ENCODE assay signal across 9 mouse cellular contexts in genomic region chr6:117916205-117916736, GRCm38 (mm10). TPM values are rescaled to one million over a fixed set of nuclear protein-coding genes. Genes with fewer than 3 reads are reported as not detected.
A peak's percentile ranks its signal among the peaks of the same experiment; 100 is the strongest.
DNase-seq lines count a peak whose midpoint lies in the region; ATAC-seq and TF ChIP-seq lines count a peak whose summit lies in the region.
"Had no signal": no experiment of that assay in that cellular context is flagged by ENCODE, and none has a peak within 500 bp of the region (broad histone marks: within the 10 kb centered on the region; RNA-seq: fewer than 3 reads in every experiment).

No protein-coding gene starts in this region.

- H3K27me3 ChIP-seq in embryonic facial prominence, embryonic 12.5 days, result no peaks in the 10 kb centered on the region
- H3K27me3 ChIP-seq in intestine, postnatal 0 days (replicated peaks; ENCODE audit: control insufficient read depth, insufficient read depth, low read length), result no peaks in the 10 kb centered on the region
- H3K27me3 ChIP-seq in neural tube, embryonic 13.5 days, result no peaks in the 10 kb centered on the region

- no peaks in the 10 kb centered on the region for H3K9me3 ChIP-seq in embryonic facial prominence, embryonic 12.5 days
- no peaks in the 10 kb centered on the region for H3K9me3 ChIP-seq in intestine, postnatal 0 days (ENCODE audit: control insufficient read depth)
- H3K9me3 ChIP-seq in neural tube, embryonic 13.5 days, result no peaks in the 10 kb centered on the region

- peak overlapping the region; percentile 92 for H3K4me3 ChIP-seq in lung, adult 2 months (replicated peaks; ENCODE audit: extremely low read depth, low read depth, low read length)
- H3K4me3 ChIP-seq in embryonic facial prominence, embryonic 12.5 days, result peak overlapping the region; percentile 72
- H3K4me3 ChIP-seq in intestine, postnatal 0 days (ENCODE audit: low read depth, low read length), result peak overlapping the region; percentile 65
- peak overlapping the region; percentile 55 for H3K4me3 ChIP-seq in neural tube, embryonic 13.5 days

- TF ChIP-seq CTCF in lung, adult 2 months (IDR thresholded peaks at IDR 0.05; ENCODE audit: insufficient read depth, low read length), result no peak
- TF ChIP-seq CTCF in intestine, postnatal 0 days (IDR thresholded peaks at IDR 0.05; ENCODE audit: low read depth), result no peak

- peaks cover 21% of the 10 kb centered on the region for H3K4me1 ChIP-seq in lung, adult 2 months (ENCODE audit: control insufficient read depth, insufficient read depth, low read length)
- peaks cover 38% of the 10 kb centered on the region for H3K4me1 ChIP-seq in embryonic facial prominence, embryonic 12.5 days
- 0 out of 2 replicates have a peak, but pooled peaks cover 7% of the 10 kb centered on the region for H3K4me1 ChIP-seq in intestine, postnatal 0 days (replicated peaks; ENCODE audit: control insufficient read depth, insufficient read depth, low read length)
- peaks cover 31% of the 10 kb centered on the region for H3K4me1 ChIP-seq in neural tube, embryonic 13.5 days (replicated peaks)

- TF ChIP-seq POLR2A in lung, adult 2 months (IDR thresholded peaks at IDR 0.05; ENCODE audit: borderline replicate concordance, extremely low read depth, low read depth, low read length), result no peak

- H3K9ac ChIP-seq in embryonic facial prominence, embryonic 12.5 days, result peak overlapping the region; percentile 71
- H3K9ac ChIP-seq in intestine, postnatal 0 days (ENCODE audit: low read depth, low read length), result peak overlapping the region; percentile 90
- peak overlapping the region; percentile 70 for H3K9ac ChIP-seq in neural tube, embryonic 13.5 days

- peaks cover 9% of the 10 kb centered on the region; the same call in 1 of the 2 replicates for H3K36me3 ChIP-seq in embryonic facial prominence, embryonic 12.5 days
- no peaks in the 10 kb centered on the region for H3K36me3 ChIP-seq in intestine, postnatal 0 days (ENCODE audit: control insufficient read depth, insufficient read depth)
- no peaks in the 10 kb centered on the region for H3K36me3 ChIP-seq in neural tube, embryonic 13.5 days

- 2% methylated on average over 12 of the region's 12 CpGs for WGBS in lung, adult 2 months
- 2% methylated on average over 12 of the region's 12 CpGs for WGBS in embryonic facial prominence, embryonic 12.5 days
- under 1% methylated on average over 12 of the region's 12 CpGs for WGBS in intestine, postnatal 0 days
- 3% methylated on average over 12 of the region's 12 CpGs for WGBS in neural tube, embryonic 13.5 days

- peak overlapping the region; percentile 96 for H3K27ac ChIP-seq in embryonic facial prominence, embryonic 12.5 days
- H3K27ac ChIP-seq in intestine, postnatal 0 days (ENCODE audit: low read depth, low read length), result peak overlapping the region; percentile 100
- peak overlapping the region; percentile 73 for H3K27ac ChIP-seq in neural tube, embryonic 13.5 days (replicated peaks)

- DNase-seq in lung, adult 2 months, result no peak
- no peak for DNase-seq in lung, postnatal 4 days
- no peak for DNase-seq in adrenal gland, adult 2 months
- no peak for DNase-seq in right cerebral cortex, postnatal 10 days (ENCODE audit: low spot score in 2 of 2)
- DNase-seq in right cerebral cortex, postnatal 36 days (ENCODE audit: low spot score in 2 of 2), result no peak

- ATAC-seq in embryonic facial prominence, embryonic 12.5 days (ENCODE audit: insufficient number of reproducible peaks, insufficient read depth, low FRiP score, low TSS enrichment), result no peak
- ATAC-seq in intestine, postnatal 0 days, result 0 out of 2 replicates have a peak, but pooled peaks have one; percentile 1
- ATAC-seq in neural tube, embryonic 13.5 days (ENCODE audit: low read depth), result no peak

- H3K4me2 ChIP-seq in embryonic facial prominence, embryonic 12.5 days (replicated peaks), result peak overlapping the region; percentile 79
- peak overlapping the region; percentile 73 for H3K4me2 ChIP-seq in intestine, postnatal 0 days (replicated peaks; ENCODE audit: low read depth)
- peak overlapping the region; percentile 99 for H3K4me2 ChIP-seq in neural tube, embryonic 13.5 days

RNA-seq across cellular contexts. Expression of gene Hnrnpf, which starts 16.1 kb away (rescaled TPM):
- polyA plus RNA-seq in lung, adult 2 months (2012; rRNA removed), result 100 and 154 TPM in 2 replicates
- 659 and 677 TPM in 2 replicates for polyA plus RNA-seq in embryonic facial prominence, embryonic 12.5 days (2016; fragmentation: Nextera tagmentation; extraction: Ambion mirVana)
- polyA plus RNA-seq in intestine, postnatal 0 days (2015; fragmentation: Nextera tagmentation; extraction: Ambion mirVana), result 340 and 353 TPM in 2 replicates
- 298 and 333 TPM in 2 replicates for polyA plus RNA-seq in neural tube, embryonic 13.5 days (2015; fragmentation: Nextera tagmentation; extraction: Ambion mirVana)
- total RNA-seq in adrenal gland, adult 2 months (2021), result 100 to 1,000 TPM; 299 to 305 TPM
- 30.0 and 43.5 TPM in 2 replicates for polyA plus RNA-seq in adrenal gland, adult 2 months (2012; rRNA removed)

RNA-seq across cellular contexts. Expression of gene Fxyd4, which starts 21.2 kb away (rescaled TPM):
- 0.41 and 0.61 TPM in 2 replicates for polyA plus RNA-seq in lung, adult 2 months (2012; rRNA removed)
- polyA plus RNA-seq in embryonic facial prominence, embryonic 12.5 days (2016; fragmentation: Nextera tagmentation; extraction: Ambion mirVana), result 2.2 and 3.7 TPM in 2 replicates
- polyA plus RNA-seq in intestine, postnatal 0 days (2015; fragmentation: Nextera tagmentation; extraction: Ambion mirVana), result 0.27 and 0.55 TPM in 2 replicates
- polyA plus RNA-seq in neural tube, embryonic 13.5 days (2015; fragmentation: Nextera tagmentation; extraction: Ambion mirVana), result 2.6 and 2.7 TPM in 2 replicates
- not detected for total RNA-seq in adrenal gland, adult 2 months (2021)
- polyA plus RNA-seq in adrenal gland, adult 2 months (2012; rRNA removed), result not detected in 2 replicates
- total RNA-seq: adrenal gland, postnatal 14 days had no signal

RNA-seq across cellular contexts. Expression of gene Zfp239, which starts 54.4 kb away (rescaled TPM):
- 0.38 and 0.99 TPM in 2 replicates for polyA plus RNA-seq in lung, adult 2 months (2012; rRNA removed)
- polyA plus RNA-seq in embryonic facial prominence, embryonic 12.5 days (2016; fragmentation: Nextera tagmentation; extraction: Ambion mirVana), result 15.7 and 19.2 TPM in 2 replicates
- polyA plus RNA-seq in intestine, postnatal 0 days (2015; fragmentation: Nextera tagmentation; extraction: Ambion mirVana), result 2.9 and 3.1 TPM in 2 replicates
- polyA plus RNA-seq in neural tube, embryonic 13.5 days (2015; fragmentation: Nextera tagmentation; extraction: Ambion mirVana), result 12.2 and 12.4 TPM in 2 replicates
- 1 to 10 TPM; 1.8 to 3.1 TPM for total RNA-seq in adrenal gland, adult 2 months (2021)
- polyA plus RNA-seq in adrenal gland, adult 2 months (2012; rRNA removed), result 0.61 and 0.83 TPM in 2 replicates
